Mouse (Mus musculus) kidney, adult 11 months (tissue): ENCODE data around the gene Kctd10.

Source experiments
- DNase-seq: peaks from one replicate; pipeline ENCODE4 v3.0.0; 2022

Gene Kctd10

DNA sequence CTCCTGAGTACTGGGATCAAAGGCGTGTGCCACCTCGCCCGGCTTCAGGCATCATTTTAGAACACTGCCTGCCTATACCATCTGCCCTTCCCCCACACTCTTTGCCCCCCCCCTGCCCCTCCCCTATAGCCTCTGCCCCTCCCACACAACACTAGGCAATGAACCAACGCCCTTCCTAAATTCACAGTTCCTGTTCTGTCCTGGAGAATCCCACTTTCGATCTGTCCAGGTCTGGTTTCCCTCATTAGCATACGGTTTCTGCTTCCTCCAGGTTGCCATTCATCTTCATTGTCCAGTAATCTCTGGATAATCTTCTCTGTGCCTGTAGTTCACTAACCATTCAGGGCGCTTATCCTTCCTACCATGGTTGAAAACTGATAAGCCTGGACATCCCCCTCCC lies 36.7 kb downstream of the Kctd10 start:
- no peak for DNase-seq

DNA sequence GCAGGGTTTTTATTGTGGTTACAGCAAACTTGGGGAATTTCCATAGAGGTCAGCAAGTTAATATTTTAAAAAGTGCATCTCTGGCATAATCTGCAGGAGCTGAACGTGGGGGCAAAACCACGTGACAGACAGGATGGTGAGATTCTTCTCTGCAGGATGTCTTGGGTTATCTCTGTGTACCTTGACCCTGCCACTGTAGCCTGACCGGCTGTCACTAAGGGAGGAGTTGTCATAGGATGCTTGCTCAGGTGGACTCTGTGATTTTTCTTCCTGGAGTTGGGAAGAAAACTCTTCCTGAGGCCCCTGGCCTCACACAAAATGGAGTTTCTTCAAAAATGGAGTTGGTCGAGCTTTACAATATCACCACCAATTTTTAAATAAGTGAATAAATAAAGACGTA lies 37.3 kb downstream of the Kctd10 start:
- no peak for DNase-seq

DNA sequence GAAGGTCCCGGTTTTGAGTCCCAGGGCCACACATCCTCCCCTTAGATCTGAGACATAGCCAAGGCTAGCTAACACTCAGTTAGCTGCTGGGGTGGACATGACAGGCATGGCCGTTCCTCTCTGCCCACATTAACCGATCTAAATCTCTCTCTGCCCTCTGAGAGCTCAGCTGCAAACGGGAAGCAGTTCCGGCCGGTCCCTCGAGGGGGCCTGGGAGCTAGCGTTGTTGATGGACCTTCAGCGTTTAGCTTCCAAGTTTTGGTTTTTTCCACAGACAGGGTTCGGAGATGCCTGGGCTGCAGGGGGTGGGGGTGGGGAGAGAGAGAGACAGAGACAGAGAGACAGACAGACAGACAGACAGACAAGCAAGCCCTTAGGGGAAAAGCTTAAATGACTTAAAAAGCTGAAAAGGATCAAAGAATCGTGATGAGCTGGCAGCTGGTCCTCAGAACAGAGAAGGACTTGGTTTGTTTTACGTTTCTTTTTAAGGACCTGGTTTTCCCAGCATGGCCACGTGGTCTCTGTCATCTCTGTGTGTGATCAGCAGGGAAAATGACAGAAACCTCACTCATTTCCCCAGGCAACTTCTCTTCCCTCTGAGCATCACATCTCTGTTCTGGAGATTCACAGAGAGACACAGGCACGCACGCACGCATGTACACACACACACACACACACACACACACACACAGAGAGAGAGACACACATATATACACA lies 56.4 kb downstream of the Kctd10 start:
- no peak for DNase-seq

DNA sequence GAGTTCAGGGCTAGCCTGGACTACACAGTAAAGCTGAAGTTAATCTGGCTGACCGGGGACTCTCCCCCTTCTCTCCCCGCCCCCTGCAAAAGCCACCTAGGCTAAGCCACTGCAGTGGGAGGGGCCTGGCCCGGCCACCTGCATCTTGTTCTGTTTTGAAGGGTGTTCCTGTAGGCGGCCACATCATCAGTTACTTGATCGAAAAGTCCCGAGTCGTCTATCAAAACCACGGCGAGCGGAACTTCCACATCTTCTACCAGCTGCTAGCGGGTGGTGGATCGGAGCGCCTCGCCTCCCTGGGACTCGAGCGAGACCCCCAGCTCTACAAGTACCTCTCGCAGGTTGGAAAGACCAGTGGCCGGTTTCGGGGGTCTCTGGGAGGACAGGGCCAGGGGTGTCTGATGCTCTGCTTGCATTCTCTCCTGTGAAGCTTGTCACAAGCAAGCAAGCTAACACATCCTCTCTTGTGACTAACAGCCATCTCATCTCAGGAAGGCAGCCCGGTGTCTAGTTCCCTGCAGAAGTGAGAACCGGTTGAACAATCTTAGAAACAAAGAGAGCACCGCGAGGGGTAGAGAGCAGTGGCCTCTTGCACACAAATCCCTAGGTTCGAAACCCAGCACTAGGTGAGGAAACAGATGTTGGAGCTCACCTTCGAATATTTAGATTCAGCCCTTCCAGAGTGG lies 57.1 kb downstream of the Kctd10 start:
- no peak for DNase-seq
